Mouse (Mus musculus): ENCODE data around the gene Phf21a. TPM values are rescaled to one million over a fixed set of nuclear protein-coding genes. Genes with fewer than 3 reads are reported as not detected.

The Phf21a gene
- polyA plus RNA-seq, 1 experiment from 2014 or later, result 34.9 TPM

- WGBS, result 84% methylated on average over 5 of the region's 5 CpGs
Measured at GRCm38 (mm10) chr2:92317228-92317627, 224.3 kb downstream of the Phf21a start.

GRCm38 (mm10) chr2:92322669-92323068, 229.8 kb downstream of the Phf21a start:
- ATAC-seq (ENCODE audit: insufficient number of reproducible peaks, low FRiP score, low TSS enrichment, low read depth), result no peak
- no peaks in the 10 kb centered on the region for H3K4me1 ChIP-seq
- H3K4me2 ChIP-seq, result no peak overlapping the region
- no peak overlapping the region for H3K4me3 ChIP-seq
- H3K36me3 ChIP-seq, result peaks cover 42% of the 10 kb centered on the region
- no peaks in the 10 kb centered on the region for H3K27me3 ChIP-seq
- no peak overlapping the region for H3K27ac ChIP-seq
- WGBS, result 90% methylated on average over 2 of the region's 2 CpGs
- H3K9ac ChIP-seq, result no peak overlapping the region
- H3K9me3 ChIP-seq, result no peaks in the 10 kb centered on the region

More at GRCm38 (mm10) chr2:92317228-92317627, 224.3 kb downstream of the Phf21a start:
- no peaks in the 10 kb centered on the region for H3K9me3 ChIP-seq
- H3K36me3 ChIP-seq, result peaks cover 14% of the 10 kb centered on the region
- H3K4me3 ChIP-seq, result no peak overlapping the region
- H3K4me2 ChIP-seq, result no peak overlapping the region
- no peaks in the 10 kb centered on the region for H3K27me3 ChIP-seq
- no peaks in the 10 kb centered on the region for H3K4me1 ChIP-seq
- no peak overlapping the region for H3K27ac ChIP-seq
- ATAC-seq (ENCODE audit: insufficient number of reproducible peaks, low FRiP score, low TSS enrichment, low read depth), result no peak
- H3K9ac ChIP-seq, result no peak overlapping the region

- H3K4me3 ChIP-seq, result no peak overlapping the region
- H3K4me1 ChIP-seq, result no peaks in the 10 kb centered on the region
- 82% methylated on average over 7 of the region's 7 CpGs for WGBS
- peaks cover 61% of the 10 kb centered on the region for H3K36me3 ChIP-seq
- H3K9ac ChIP-seq, result no peak overlapping the region
- no peak overlapping the region for H3K27ac ChIP-seq
- H3K27me3 ChIP-seq, result no peaks in the 10 kb centered on the region
- no peak for ATAC-seq (ENCODE audit: insufficient number of reproducible peaks, low FRiP score, low TSS enrichment, low read depth)
- H3K9me3 ChIP-seq, result no peaks in the 10 kb centered on the region
- no peak overlapping the region for H3K4me2 ChIP-seq
Measured at GRCm38 (mm10) chr2:92325676-92326075, 232.8 kb downstream of the Phf21a start.

- Histone ChIP-seq H3K4me1 (no peaks in the 10 kb centered on the region), H3K9me3 (no peaks in the 10 kb centered on the region), H3K36me3 (peaks cover 65% of the 10 kb centered on the region), H3K27me3 (no peaks in the 10 kb centered on the region), H3K4me3 (no peak overlapping the region), H3K27ac (no peak overlapping the region), H3K9ac (no peak overlapping the region), H3K4me2 (no peak overlapping the region)
- no peak for ATAC-seq (ENCODE audit: insufficient number of reproducible peaks, low FRiP score, low TSS enrichment, low read depth)
- 75% methylated on average over 1 of the region's 1 CpGs for WGBS
Measured at GRCm38 (mm10) chr2:92326221-92326620, 233.3 kb downstream of the Phf21a start.

- no peaks in the 10 kb centered on the region for H3K4me1 ChIP-seq
- ATAC-seq (ENCODE audit: insufficient number of reproducible peaks, low FRiP score, low TSS enrichment, low read depth), result no peak
- H3K27ac ChIP-seq, result no peak overlapping the region
- no peaks in the 10 kb centered on the region for H3K9me3 ChIP-seq
- no peak overlapping the region for H3K4me3 ChIP-seq
- no peaks in the 10 kb centered on the region for H3K27me3 ChIP-seq
- peaks cover 65% of the 10 kb centered on the region for H3K36me3 ChIP-seq
- H3K9ac ChIP-seq, result no peak overlapping the region
- H3K4me2 ChIP-seq, result no peak overlapping the region
- 86% methylated on average over 4 of the region's 4 CpGs for WGBS
Measured at GRCm38 (mm10) chr2:92327601-92328000, 234.7 kb downstream of the Phf21a start.

- Histone ChIP-seq H3K4me1 (no peaks in the 10 kb centered on the region), H3K27ac (no peak overlapping the region), H3K9ac (no peak overlapping the region), H3K4me2 (no peak overlapping the region), H3K9me3 (no peaks in the 10 kb centered on the region), H3K27me3 (no peaks in the 10 kb centered on the region), H3K4me3 (no peak overlapping the region), H3K36me3 (peaks cover 64% of the 10 kb centered on the region)
- 92% methylated on average over 8 of the region's 8 CpGs for WGBS
- no peak for ATAC-seq (ENCODE audit: insufficient number of reproducible peaks, low FRiP score, low TSS enrichment, low read depth)
Measured at GRCm38 (mm10) chr2:92328206-92328605, 235.3 kb downstream of the Phf21a start.

- H3K4me2 ChIP-seq, result no peak overlapping the region
- no peaks in the 10 kb centered on the region for H3K27me3 ChIP-seq
- no peak overlapping the region for H3K9ac ChIP-seq
- no peak overlapping the region for H3K27ac ChIP-seq
- no peaks in the 10 kb centered on the region for H3K4me1 ChIP-seq
- ATAC-seq (ENCODE audit: insufficient number of reproducible peaks, low FRiP score, low TSS enrichment, low read depth), result no peak
- H3K4me3 ChIP-seq, result no peak overlapping the region
- H3K36me3 ChIP-seq, result peaks cover 76% of the 10 kb centered on the region
- 64% methylated on average over 2 of the region's 2 CpGs for WGBS
- H3K9me3 ChIP-seq, result no peaks in the 10 kb centered on the region
Measured at GRCm38 (mm10) chr2:92330840-92331239, 237.9 kb downstream of the Phf21a start.

GRCm38 (mm10) chr2:92331410-92331809, 238.5 kb downstream of the Phf21a start:
- Histone ChIP-seq H3K27ac (no peak overlapping the region), H3K4me2 (no peak overlapping the region), H3K36me3 (peaks cover 79% of the 10 kb centered on the region), H3K4me1 (no peaks in the 10 kb centered on the region), H3K4me3 (no peak overlapping the region), H3K9me3 (no peaks in the 10 kb centered on the region), H3K27me3 (no peaks in the 10 kb centered on the region), H3K9ac (no peak overlapping the region)
- ATAC-seq (ENCODE audit: insufficient number of reproducible peaks, low FRiP score, low TSS enrichment, low read depth), result no peak
- WGBS, result 84% methylated on average over 2 of the region's 2 CpGs

- no peaks in the 10 kb centered on the region for H3K9me3 ChIP-seq
- no peak overlapping the region for H3K4me2 ChIP-seq
- WGBS, result 95% methylated on average over 2 of the region's 2 CpGs
- H3K9ac ChIP-seq, result no peak overlapping the region
- H3K27ac ChIP-seq, result no peak overlapping the region
- H3K27me3 ChIP-seq, result no peaks in the 10 kb centered on the region
- H3K36me3 ChIP-seq, result peaks cover 78% of the 10 kb centered on the region
- ATAC-seq (ENCODE audit: insufficient number of reproducible peaks, low FRiP score, low TSS enrichment, low read depth), result no peak
- no peak overlapping the region for H3K4me3 ChIP-seq
- no peaks in the 10 kb centered on the region for H3K4me1 ChIP-seq
Measured at GRCm38 (mm10) chr2:92331871-92332270, 239.0 kb downstream of the Phf21a start.

GRCm38 (mm10) chr2:92342418-92342817, 249.5 kb downstream of the Phf21a start:
- no peak overlapping the region for H3K9ac ChIP-seq
- no peaks in the 10 kb centered on the region for H3K9me3 ChIP-seq
- no peak overlapping the region for H3K27ac ChIP-seq
- no peak overlapping the region for H3K4me3 ChIP-seq
- H3K27me3 ChIP-seq, result no peaks in the 10 kb centered on the region
- no peak for ATAC-seq (ENCODE audit: insufficient number of reproducible peaks, low FRiP score, low TSS enrichment, low read depth)
- no peaks in the 10 kb centered on the region for H3K4me1 ChIP-seq
- H3K36me3 ChIP-seq, result peaks cover 52% of the 10 kb centered on the region
- H3K4me2 ChIP-seq, result no peak overlapping the region

GRCm38 (mm10) chr2:92347191-92347590, 254.3 kb downstream of the Phf21a start:
- H3K9ac ChIP-seq, result no peak overlapping the region
- WGBS, result 88% methylated on average over 2 of the region's 2 CpGs
- peaks cover 74% of the 10 kb centered on the region for H3K36me3 ChIP-seq
- H3K4me2 ChIP-seq, result no peak overlapping the region
- H3K27ac ChIP-seq, result no peak overlapping the region
- no peak overlapping the region for H3K4me3 ChIP-seq
- no peak for ATAC-seq (ENCODE audit: insufficient number of reproducible peaks, low FRiP score, low TSS enrichment, low read depth)
- no peaks in the 10 kb centered on the region for H3K27me3 ChIP-seq
- H3K4me1 ChIP-seq, result no peaks in the 10 kb centered on the region
- H3K9me3 ChIP-seq, result no peaks in the 10 kb centered on the region

GRCm38 (mm10) chr2:92349589-92350425, 256.9 kb downstream of the Phf21a start:
- H3K4me2 ChIP-seq, result no peak overlapping the region
- no peak overlapping the region for H3K4me3 ChIP-seq
- no peaks in the 10 kb centered on the region for H3K9me3 ChIP-seq
- H3K27me3 ChIP-seq, result no peaks in the 10 kb centered on the region
- H3K4me1 ChIP-seq, result no peaks in the 10 kb centered on the region
- H3K27ac ChIP-seq, result no peak overlapping the region
- no peak for ATAC-seq (ENCODE audit: insufficient number of reproducible peaks, low FRiP score, low TSS enrichment, low read depth)
- 52% methylated on average over 6 of the region's 6 CpGs for WGBS
- H3K36me3 ChIP-seq, result peaks cover 86% of the 10 kb centered on the region
- H3K9ac ChIP-seq, result no peak overlapping the region

All from limb, embryonic 15.5 days (tissue).